Mouse (Mus musculus) intestine, embryonic 16.5 days (tissue): Measurements from ENCODE around the gene Tnik. TPM values are rescaled to one million over a fixed set of nuclear protein-coding genes. Genes with fewer than 3 reads are reported as not detected.

Source experiments
- ATAC-seq: fragments of 200-750 bp; cut with Nextera tagmentation; 2 replicates; pipeline ENCODE4 v1.8.0; 2017; ENCODE audit warnings: moderate TSS enrichment, moderate library complexity
- H3K27ac ChIP-seq: fragments of 300-500 bp; sonication (generic); 2 replicates; pipeline ENCODE4 v1.5.1; 2014; ENCODE audit warnings: mild to moderate bottlenecking, low read length
- H3K27me3 ChIP-seq: fragments of 300-500 bp; sonication (generic); replicated peaks from 2 replicates; pipeline ENCODE4 v1.6.1; 2014; ENCODE audit warnings: low read length, control low read depth, mixed read lengths; ENCODE audit not compliant: control insufficient read depth, insufficient read depth
- H3K36me3 ChIP-seq: fragments of 300-500 bp; sonication (generic); 2 replicates; pipeline ENCODE4 v1.6.1; 2014; ENCODE audit warnings: low read length, control low read depth; ENCODE audit not compliant: control insufficient read depth, insufficient read depth
- H3K4me1 ChIP-seq: fragments of 300-500 bp; sonication (generic); 2 replicates; pipeline ENCODE4 v1.6.1; 2014; ENCODE audit warnings: low read length, control low read depth, mixed read lengths; ENCODE audit not compliant: control insufficient read depth, insufficient read depth
- H3K4me2 ChIP-seq: fragments of 300-500 bp; sonication (generic); 2 replicates; pipeline ENCODE4 v1.6.1; 2014; ENCODE audit warnings: low read depth, low read length, control low read depth
- H3K4me3 ChIP-seq: fragments of 300-500 bp; sonication (generic); 2 replicates; pipeline ENCODE4 v1.5.1; 2014; ENCODE audit warnings: mild to moderate bottlenecking, low read length
- H3K9ac ChIP-seq: fragments of 300-500 bp; sonication (generic); 2 replicates; pipeline ENCODE4 v1.6.1; 2014; ENCODE audit warnings: low read depth, low read length
- H3K9me3 ChIP-seq: fragments of 300-500 bp; sonication (generic); 2 replicates; pipeline ENCODE4 v1.6.1; 2016; ENCODE audit warnings: low read length, control low read depth; ENCODE audit not compliant: control insufficient read depth
- WGBS: fragments of 180-500 bp; shearing (Covaris S2); extraction: QIAGEN DNeasy Blood & Tissue Kit; methylation state at CpG from one replicate; pipeline ENCODE4 v1.1.7; 2014; 5-methylcytosine and 5-hydroxymethylcytosine counted together
- polyA plus RNA-seq: library from polyadenylated mRNA; unstranded; fragments of >200 nt; fragmentation: Nextera tagmentation; extraction: Ambion mirVana; gene quantifications from 2 replicates; pipeline ENCODE4 v1.2.1, GENCODE M21; 2015

Gene Tnik
- polyA plus RNA-seq, 1 experiment from 2014 or later = 12.5 TPM

DNA sequence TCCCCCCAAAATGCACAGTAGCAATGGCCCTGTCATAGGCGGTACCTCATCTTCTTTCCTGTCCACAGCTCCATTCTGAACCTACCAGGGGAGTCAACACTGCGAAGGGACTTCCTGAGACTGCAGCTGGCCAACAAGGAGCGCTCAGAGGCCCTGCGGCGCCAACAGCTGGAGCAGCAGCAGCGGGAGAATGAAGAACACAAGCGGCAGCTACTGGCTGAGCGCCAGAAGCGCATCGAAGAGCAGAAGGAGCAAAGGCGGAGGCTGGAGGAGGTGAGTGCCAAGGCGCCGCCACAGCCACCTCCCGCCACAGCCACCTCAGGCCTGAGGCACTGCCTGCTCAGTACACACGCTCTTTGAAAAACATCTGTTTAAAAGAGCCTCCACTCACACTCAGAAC is 314.3 kb downstream of the Tnik start:
- no peak overlapping the region for H3K27ac ChIP-seq
- H3K9me3 ChIP-seq = no peaks in the 10 kb centered on the region
- 44% methylated on average over 15 of the region's 15 CpGs for whole genome bisulfite sequencing
- H3K4me2 ChIP-seq = no peak overlapping the region
- H3K4me1 ChIP-seq = peaks cover 7% of the 10 kb centered on the region
- H3K27me3 ChIP-seq = no peaks in the 10 kb centered on the region
- no peak overlapping the region for H3K4me3 ChIP-seq
- H3K9ac ChIP-seq = no peak overlapping the region
- ATAC-seq = no peak; the same call in 1 of the 2 replicates
- H3K36me3 ChIP-seq = no peaks in the 10 kb centered on the region

DNA sequence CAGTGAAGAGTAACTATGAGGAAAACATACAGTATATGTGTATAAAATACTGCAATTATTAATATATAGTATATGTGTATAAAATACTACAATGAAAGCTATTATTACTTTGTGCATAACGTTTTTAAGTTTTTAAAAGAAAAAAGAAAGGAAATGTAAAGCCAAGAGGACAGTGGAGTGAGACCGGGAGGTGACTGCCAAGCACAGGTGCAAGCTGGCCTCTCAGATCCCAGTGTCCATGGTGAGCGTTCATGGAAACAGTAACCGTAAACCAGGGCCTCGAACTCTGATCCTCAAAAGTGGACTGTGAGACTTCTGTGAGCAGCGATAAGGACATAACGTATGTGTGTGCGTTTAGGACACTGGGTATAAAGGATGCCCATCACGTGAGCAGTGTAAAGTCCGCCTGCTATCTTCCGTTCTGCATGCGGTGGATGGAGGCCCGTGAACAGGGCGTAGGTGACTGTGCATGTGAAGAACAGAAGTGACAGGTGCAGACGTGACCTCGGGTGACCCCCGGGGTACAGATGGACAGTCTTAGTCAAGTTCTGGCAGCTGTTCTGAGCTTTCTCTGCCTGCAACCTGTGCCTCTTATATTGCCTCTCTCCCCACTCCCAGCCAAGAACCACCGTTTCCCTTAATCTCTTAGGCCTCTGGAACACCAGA is 316.1 kb downstream of the Tnik start:
- Histone ChIP-seq H3K9ac (no peak overlapping the region), H3K4me1 (peaks cover 7% of the 10 kb centered on the region), H3K36me3 (no peaks in the 10 kb centered on the region), H3K4me2 (no peak overlapping the region), H3K27me3 (no peaks in the 10 kb centered on the region), H3K9me3 (no peaks in the 10 kb centered on the region), H3K4me3 (no peak overlapping the region), H3K27ac (no peak overlapping the region)
- ATAC-seq = peak; percentile 67
- WGBS = 85% methylated on average over 18 of the region's 18 CpGs

DNA sequence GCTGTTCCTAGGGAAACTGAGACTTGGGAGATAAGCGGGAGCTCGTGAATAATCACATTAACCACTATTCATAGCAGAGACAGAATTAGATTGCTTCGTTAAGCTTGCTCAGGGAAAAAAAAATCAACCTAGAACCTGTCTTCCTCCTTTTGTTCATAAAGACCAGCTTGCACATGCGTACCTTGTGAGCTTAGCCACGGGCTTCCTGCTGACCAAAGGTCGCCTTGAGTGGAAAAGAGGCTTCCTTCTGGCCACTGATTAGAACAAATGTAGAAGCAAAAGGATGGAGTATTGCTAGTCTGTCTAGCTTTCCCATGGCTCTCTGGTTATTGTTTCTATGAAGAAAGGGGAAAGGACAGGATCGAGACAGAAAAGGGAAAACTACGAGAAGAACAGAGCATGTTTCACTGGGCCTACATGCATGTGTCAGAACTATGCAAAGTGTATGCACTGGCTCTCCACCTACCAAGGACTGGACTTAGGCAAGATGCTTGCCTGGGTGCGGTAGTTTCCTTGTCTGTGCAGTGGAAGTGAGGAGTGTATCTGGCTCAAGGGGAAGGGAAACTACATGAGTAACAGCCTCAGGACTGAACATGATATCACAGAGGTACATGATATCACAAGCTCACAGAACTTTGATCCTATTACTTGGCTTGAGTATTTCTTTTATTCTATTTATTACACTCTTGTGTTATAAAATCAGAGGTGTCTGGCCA is 322.9 kb downstream of the Tnik start:
- ATAC-seq = peak; percentile 69

DNA sequence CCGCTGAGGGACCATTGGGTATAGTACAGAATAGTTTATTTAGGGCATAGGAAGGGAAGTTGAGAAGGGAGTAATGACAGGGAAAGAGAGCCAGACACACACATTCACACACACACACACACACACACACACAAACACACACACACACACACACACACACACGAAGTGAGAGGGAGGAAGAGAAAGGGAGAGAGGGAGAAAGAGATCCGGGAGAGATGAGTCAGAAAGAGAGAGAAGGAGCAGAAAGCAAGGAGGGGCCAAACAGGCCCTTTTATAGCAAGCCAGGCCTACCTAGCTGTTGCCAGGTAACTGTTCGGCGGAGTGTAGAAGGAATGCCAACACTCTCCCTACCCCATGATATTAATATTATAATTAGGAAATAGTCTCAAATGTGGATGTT is 324.8 kb downstream of the Tnik start:
- 0 out of 2 replicates have a peak, but pooled peaks cover 5% of the 10 kb centered on the region for H3K4me1 ChIP-seq
- H3K9me3 ChIP-seq = no peaks in the 10 kb centered on the region
- 72% methylated on average over 5 of the region's 5 CpGs for WGBS
- H3K9ac ChIP-seq = no peak overlapping the region
- H3K27me3 ChIP-seq = no peaks in the 10 kb centered on the region
- H3K36me3 ChIP-seq = no peaks in the 10 kb centered on the region
- H3K27ac ChIP-seq = no peak overlapping the region
- no peak for ATAC-seq
- no peak overlapping the region for H3K4me3 ChIP-seq
- no peak overlapping the region for H3K4me2 ChIP-seq

More for the DNA sequence above, 322.9 kb downstream of the Tnik start:
- Histone ChIP-seq H3K4me3 (no peak overlapping the region), H3K27me3 (no peaks in the 10 kb centered on the region), H3K36me3 (no peaks in the 10 kb centered on the region), H3K4me1 (0 out of 2 replicates have a peak, but pooled peaks cover 5% of the 10 kb centered on the region), H3K9ac (no peak overlapping the region), H3K27ac (no peak overlapping the region), H3K4me2 (no peak overlapping the region), H3K9me3 (no peaks in the 10 kb centered on the region)
- 72% methylated on average over 9 of the region's 9 CpGs for WGBS

DNA sequence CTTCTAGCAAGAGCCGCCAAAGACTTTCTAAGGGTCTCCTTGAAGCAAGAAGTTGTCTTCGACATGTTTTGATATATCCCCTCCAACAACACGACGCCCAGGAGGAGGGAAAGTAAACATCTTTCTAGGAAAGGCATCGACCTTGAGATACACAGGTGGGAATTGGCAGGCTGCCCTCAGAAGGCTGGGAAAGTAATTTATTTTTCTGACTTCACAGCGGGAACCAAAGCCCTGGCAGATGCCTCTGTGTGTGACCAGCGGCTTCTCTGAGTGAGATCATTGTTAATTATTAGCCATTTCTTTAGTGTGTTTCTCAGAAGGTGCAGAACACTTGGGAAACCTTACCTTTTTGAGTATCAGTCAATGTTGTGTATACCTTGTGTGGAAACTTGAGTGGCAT is 328.3 kb downstream of the Tnik start:
- no peaks in the 10 kb centered on the region for H3K27me3 ChIP-seq
- H3K9ac ChIP-seq = no peak overlapping the region
- H3K27ac ChIP-seq = no peak overlapping the region
- peak; percentile 86 for ATAC-seq
- 26% methylated on average over 7 of the region's 7 CpGs for WGBS
- no peak overlapping the region for H3K4me2 ChIP-seq
- H3K36me3 ChIP-seq = no peaks in the 10 kb centered on the region; the same call in 1 of the 2 replicates
- no peak overlapping the region for H3K4me3 ChIP-seq
- H3K9me3 ChIP-seq = no peaks in the 10 kb centered on the region
- H3K4me1 ChIP-seq = no peaks in the 10 kb centered on the region

DNA sequence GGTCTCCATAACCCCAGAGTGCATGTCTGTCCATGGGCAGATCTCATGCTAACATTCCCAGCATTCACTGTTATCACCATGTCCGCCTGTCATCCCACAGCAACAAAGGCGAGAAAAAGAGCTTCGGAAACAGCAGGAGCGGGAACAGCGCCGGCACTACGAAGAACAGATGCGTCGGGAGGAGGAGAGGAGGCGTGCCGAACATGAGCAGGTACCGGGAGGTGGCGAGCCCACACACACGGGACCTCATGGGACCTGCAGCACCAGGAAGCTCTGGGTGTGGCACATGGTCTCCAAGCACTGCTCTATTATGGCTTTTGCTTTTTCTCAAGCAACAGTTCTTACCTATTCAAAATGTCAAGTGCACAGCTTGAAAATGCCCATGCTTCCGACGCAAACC is 330.9 kb downstream of the Tnik start:
- H3K27me3 ChIP-seq = no peaks in the 10 kb centered on the region
- no peak overlapping the region for H3K4me3 ChIP-seq
- H3K27ac ChIP-seq = no peak overlapping the region
- 94% methylated on average over 16 of the region's 16 CpGs for WGBS
- H3K4me2 ChIP-seq = no peak overlapping the region
- peaks cover 2% of the 10 kb centered on the region; the same call in 1 of the 2 replicates for H3K36me3 ChIP-seq
- no peaks in the 10 kb centered on the region for H3K9me3 ChIP-seq
- no peaks in the 10 kb centered on the region for H3K4me1 ChIP-seq
- H3K9ac ChIP-seq = no peak overlapping the region
- no peak for ATAC-seq

DNA sequence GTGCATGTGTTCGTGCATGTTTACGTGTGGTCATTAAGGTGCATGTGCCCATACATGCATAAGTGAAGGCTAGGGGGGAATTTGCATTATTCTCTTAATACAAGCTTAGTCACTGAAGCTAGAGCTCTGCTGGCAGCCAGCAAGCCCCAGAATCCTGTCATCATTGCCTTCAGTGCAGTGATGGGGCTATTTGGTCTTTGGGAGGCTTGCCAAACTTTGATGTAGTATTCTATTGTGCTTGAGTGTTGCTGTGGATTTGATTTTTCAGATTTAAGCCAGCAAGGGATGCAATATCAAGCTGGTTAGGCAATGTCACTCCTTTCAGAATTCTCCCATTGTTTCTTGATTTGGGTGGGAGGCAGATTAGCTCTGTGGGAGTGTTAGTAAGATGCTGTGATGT is 336.5 kb downstream of the Tnik start:
- no peaks in the 10 kb centered on the region for H3K27me3 ChIP-seq
- H3K27ac ChIP-seq = no peak overlapping the region
- H3K36me3 ChIP-seq = 0 out of 2 replicates have a peak, but pooled peaks cover 2% of the 10 kb centered on the region
- H3K9ac ChIP-seq = no peak overlapping the region
- 92% methylated on average over 2 of the region's 2 CpGs for WGBS
- no peaks in the 10 kb centered on the region for H3K4me1 ChIP-seq
- H3K9me3 ChIP-seq = no peaks in the 10 kb centered on the region
- ATAC-seq = no peak
- no peak overlapping the region for H3K4me2 ChIP-seq
- no peak overlapping the region for H3K4me3 ChIP-seq

DNA sequence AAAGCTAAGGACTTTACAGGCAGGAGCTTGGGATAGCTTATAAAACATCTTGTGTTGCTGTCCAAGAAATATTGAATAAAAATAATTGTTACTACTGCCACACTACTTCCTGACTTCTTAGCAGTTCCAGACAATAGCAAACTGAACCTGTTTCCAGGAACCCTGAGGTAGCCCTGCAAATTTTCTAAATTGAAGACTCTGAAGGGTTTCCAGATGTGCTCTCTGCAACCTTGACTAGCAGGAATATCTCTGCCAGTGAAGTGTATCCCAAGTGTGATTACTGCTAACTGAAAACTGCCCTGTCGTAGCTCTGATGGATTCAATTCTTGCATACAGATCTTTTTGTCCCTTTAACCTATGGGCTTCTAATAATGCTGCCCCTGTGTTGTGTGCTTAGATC is 343.7 kb downstream of the Tnik start:
- Histone ChIP-seq H3K27ac (no peak overlapping the region), H3K27me3 (no peaks in the 10 kb centered on the region), H3K9me3 (no peaks in the 10 kb centered on the region), H3K4me3 (no peak overlapping the region), H3K4me1 (no peaks in the 10 kb centered on the region), H3K36me3 (no peaks in the 10 kb centered on the region), H3K9ac (no peak overlapping the region), H3K4me2 (no peak overlapping the region)
- WGBS = 67% methylated on average over 1 of the region's 1 CpGs
- no peak for ATAC-seq

DNA sequence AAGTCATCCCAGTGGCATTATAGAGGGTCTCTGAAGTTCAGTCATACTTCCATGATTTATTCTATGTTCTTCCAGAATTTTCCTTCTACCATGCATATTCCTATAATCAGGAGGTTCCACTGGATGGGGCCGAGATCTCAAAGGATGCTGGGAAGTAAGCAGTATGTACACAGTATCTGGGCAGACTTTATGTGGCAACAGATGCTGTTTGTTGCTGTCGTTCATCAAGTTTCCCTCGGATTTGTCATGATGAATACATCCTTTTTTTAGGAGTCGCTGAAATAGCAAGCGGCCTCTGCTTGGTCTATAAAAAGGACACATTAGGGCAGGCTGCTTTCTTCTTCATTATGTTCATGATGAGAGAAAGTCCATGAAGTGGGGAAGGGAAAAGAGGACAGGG is 349.3 kb downstream of the Tnik start:
- H3K9ac ChIP-seq = no peak overlapping the region
- H3K27ac ChIP-seq = no peak overlapping the region
- no peaks in the 10 kb centered on the region for H3K36me3 ChIP-seq
- no peak for ATAC-seq
- no peaks in the 10 kb centered on the region for H3K27me3 ChIP-seq
- no peak overlapping the region for H3K4me3 ChIP-seq
- no peak overlapping the region for H3K4me2 ChIP-seq
- WGBS = 73% methylated on average over 5 of the region's 5 CpGs
- no peaks in the 10 kb centered on the region for H3K4me1 ChIP-seq
- H3K9me3 ChIP-seq = no peaks in the 10 kb centered on the region
